Mouse (Mus musculus) erythroblast, embryonic 14.5 days (primary cell): ENCODE measurements around the gene Irf2. TPM values are rescaled to one million over a fixed set of nuclear protein-coding genes. Genes with fewer than 3 reads are reported as not detected.

Experiments used
- H3K27me3 ChIP-seq: 2 replicates; pipeline ENCODE4 v1.6.1; 2012; ENCODE audit warnings: inconsistent platforms; ENCODE audit not compliant: control insufficient read depth
- H3K36me3 ChIP-seq: 2 replicates; pipeline ENCODE4 v1.6.1; 2012; ENCODE audit warnings: mild to moderate bottlenecking, inconsistent platforms; ENCODE audit not compliant: control insufficient read depth
- H3K4me1 ChIP-seq: 2 replicates; pipeline ENCODE4 v1.6.1; 2012; ENCODE audit warnings: inconsistent platforms; ENCODE audit not compliant: control insufficient read depth
- H3K4me3 ChIP-seq: replicated peaks from 2 replicates; pipeline ENCODE3; 2012; ENCODE audit warnings: moderate library complexity, mild to moderate bottlenecking, inconsistent platforms
- H3K9me3 ChIP-seq: 2 replicates; pipeline ENCODE4 v1.6.1; 2012; ENCODE audit warnings: low read length, inconsistent platforms, mixed read lengths; ENCODE audit not compliant: control insufficient read depth
- GATA1 ChIP-seq: IDR thresholded peaks from 2 replicates; pipeline ENCODE4 v1.6.1; 2012; ENCODE audit warnings: low read length, inconsistent platforms, mixed read lengths
- TAL1 ChIP-seq: IDR thresholded peaks from 3 replicates; pipeline ENCODE4 v1.6.1; 2012; ENCODE audit warnings: low read length, inconsistent platforms, mixed read lengths
- polyA plus RNA-seq: library from polyadenylated mRNA; stranded (reverse); fragments of >175 nt; gene quantifications from 2 replicates; pipeline ENCODE4 v1.2.3, GENCODE M21; 2012

Gene Irf2
- polyA plus RNA-seq: 0.81 and 1.9 TPM in 2 replicates

GRCm38 (mm10) chr8:46739003-46739949 is at the start of gene Irf2:
Irf2 (plus strand) TSS chr8:46739732.
- no peak for TF ChIP-seq GATA1
- no peak for TF ChIP-seq TAL1
- peaks cover 6% of the 10 kb centered on the region for H3K36me3 ChIP-seq
- H3K4me1 ChIP-seq: peaks cover 43% of the 10 kb centered on the region
- no peaks in the 10 kb centered on the region for H3K27me3 ChIP-seq
- H3K9me3 ChIP-seq: peaks cover 5% of the 10 kb centered on the region
- peak within 1 kb of the TSS; percentile 95 for H3K4me3 ChIP-seq

GRCm38 (mm10) chr8:46690111-46690510 is 49.4 kb upstream of the Irf2 start:
- no peaks in the 10 kb centered on the region for H3K36me3 ChIP-seq
- H3K9me3 ChIP-seq: no peaks in the 10 kb centered on the region
- no peak for TF ChIP-seq TAL1
- TF ChIP-seq GATA1: no peak
- H3K4me1 ChIP-seq: peaks cover 21% of the 10 kb centered on the region
- H3K4me3 ChIP-seq: no peak overlapping the region
- H3K27me3 ChIP-seq: no peaks in the 10 kb centered on the region

DNA sequence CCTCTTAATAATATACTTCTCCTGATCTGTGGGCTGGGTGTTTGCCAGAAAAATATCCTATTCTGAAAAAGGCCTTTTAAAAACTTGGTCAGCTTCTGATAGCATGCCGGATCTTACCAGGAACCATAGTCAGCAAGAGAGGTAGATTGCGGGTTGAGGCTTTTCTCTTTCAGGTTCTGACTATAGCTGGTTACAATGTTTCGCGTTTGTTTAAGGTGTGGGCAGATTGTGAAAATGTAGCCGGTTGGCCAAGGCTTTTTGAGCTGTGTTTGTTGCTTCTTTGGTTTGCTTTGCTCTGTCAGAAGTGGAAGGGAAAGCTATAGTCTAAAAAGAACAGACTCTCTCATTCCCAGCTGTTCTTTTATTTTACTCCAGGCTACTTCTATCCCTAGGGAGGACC is 49.0 kb upstream of the Irf2 start:
- Histone ChIP-seq H3K27me3 (peaks cover under 1% of the 10 kb centered on the region), H3K4me3 (no peak overlapping the region), H3K4me1 (peaks cover 21% of the 10 kb centered on the region), H3K9me3 (no peaks in the 10 kb centered on the region), H3K36me3 (no peaks in the 10 kb centered on the region)
- TF ChIP-seq TAL1 (no peak), GATA1 (no peak)

GRCm38 (mm10) chr8:46691360-46691759 is 48.2 kb upstream of the Irf2 start:
- no peaks in the 10 kb centered on the region for H3K9me3 ChIP-seq
- peaks cover 3% of the 10 kb centered on the region for H3K27me3 ChIP-seq
- H3K4me1 ChIP-seq: peaks cover 21% of the 10 kb centered on the region
- no peak overlapping the region for H3K4me3 ChIP-seq
- TF ChIP-seq TAL1 (no peak), GATA1 (no peak)
- no peaks in the 10 kb centered on the region for H3K36me3 ChIP-seq

- TF ChIP-seq GATA1 (no peak), TAL1 (no peak)
- Histone ChIP-seq H3K9me3 (no peaks in the 10 kb centered on the region), H3K4me1 (peaks cover 10% of the 10 kb centered on the region), H3K27me3 (peaks cover 3% of the 10 kb centered on the region), H3K36me3 (no peaks in the 10 kb centered on the region), H3K4me3 (no peak overlapping the region)
Measured at GRCm38 (mm10) chr8:46696256-46697041, 43.1 kb upstream of the Irf2 start.

DNA sequence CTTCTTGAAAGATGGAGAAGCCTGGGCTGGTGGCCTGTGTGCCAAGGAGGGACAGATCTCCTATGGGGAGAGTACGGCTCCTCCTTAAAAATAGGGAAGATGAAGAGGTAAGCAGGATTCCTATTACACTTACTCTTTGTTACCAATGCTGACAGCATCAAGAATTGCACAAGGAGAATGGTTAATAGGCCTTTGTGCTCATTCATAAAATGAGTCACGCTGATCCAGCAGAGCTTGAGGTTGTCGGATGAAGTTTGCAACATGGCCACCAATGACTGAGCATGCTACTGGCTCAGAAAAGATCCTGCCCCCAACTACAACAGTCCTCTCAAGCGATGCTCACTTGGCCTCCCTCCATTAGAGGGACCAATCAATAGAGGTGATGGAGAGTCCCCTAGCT is 42.0 kb upstream of the Irf2 start:
- TF ChIP-seq GATA1 (no peak), TAL1 (no peak)
- Histone ChIP-seq H3K27me3 (peaks cover 3% of the 10 kb centered on the region), H3K4me3 (no peak overlapping the region), H3K9me3 (no peaks in the 10 kb centered on the region), H3K36me3 (no peaks in the 10 kb centered on the region), H3K4me1 (peaks cover 9% of the 10 kb centered on the region)

DNA sequence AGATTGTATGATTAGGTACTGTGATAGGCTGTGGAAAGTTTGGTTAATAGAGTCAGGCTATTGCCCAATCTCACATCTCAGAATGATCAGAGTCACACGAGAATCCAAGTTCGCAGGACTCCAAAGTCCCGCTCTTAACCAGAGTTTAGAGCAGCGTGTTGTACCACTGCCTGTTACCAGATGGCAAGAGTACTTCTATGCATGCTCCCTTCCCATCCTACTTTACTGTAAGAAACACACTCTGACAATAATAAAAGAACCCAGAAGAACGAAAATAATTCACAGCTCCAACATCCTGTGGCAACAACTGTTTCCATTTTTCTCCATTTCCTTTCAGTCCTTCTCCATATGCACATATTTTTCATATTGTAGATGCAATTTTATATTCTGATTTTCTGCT is 41.4 kb upstream of the Irf2 start:
- H3K36me3 ChIP-seq: no peaks in the 10 kb centered on the region
- peaks cover 7% of the 10 kb centered on the region for H3K4me1 ChIP-seq
- H3K4me3 ChIP-seq: no peak overlapping the region
- no peaks in the 10 kb centered on the region for H3K9me3 ChIP-seq
- no peak for TF ChIP-seq TAL1
- TF ChIP-seq GATA1: no peak
- peaks cover 3% of the 10 kb centered on the region for H3K27me3 ChIP-seq

DNA sequence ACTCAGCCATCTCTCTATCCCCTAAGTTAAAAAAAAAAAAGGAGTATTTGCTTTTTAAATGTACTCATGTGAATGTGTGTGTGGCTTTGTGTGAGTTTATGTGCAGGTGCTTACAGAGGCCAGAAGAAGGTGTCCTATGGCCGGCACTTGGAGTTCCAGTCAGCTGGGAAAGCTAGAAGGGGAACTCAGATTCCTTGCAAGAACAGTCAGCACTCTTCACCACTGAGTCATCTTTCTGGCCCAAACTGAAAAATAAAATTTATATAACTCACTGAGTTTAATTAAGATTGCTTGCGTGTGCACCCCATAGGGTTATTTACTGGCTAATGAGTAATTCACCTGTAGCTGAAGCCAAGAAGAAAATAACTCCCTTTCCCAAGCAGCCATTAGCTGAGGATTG is 34.4 kb upstream of the Irf2 start:
- H3K9me3 ChIP-seq: no peaks in the 10 kb centered on the region
- H3K4me3 ChIP-seq: no peak overlapping the region
- H3K27me3 ChIP-seq: no peaks in the 10 kb centered on the region
- TF ChIP-seq TAL1 (no peak), GATA1 (no peak)
- no peaks in the 10 kb centered on the region for H3K4me1 ChIP-seq
- H3K36me3 ChIP-seq: no peaks in the 10 kb centered on the region

DNA sequence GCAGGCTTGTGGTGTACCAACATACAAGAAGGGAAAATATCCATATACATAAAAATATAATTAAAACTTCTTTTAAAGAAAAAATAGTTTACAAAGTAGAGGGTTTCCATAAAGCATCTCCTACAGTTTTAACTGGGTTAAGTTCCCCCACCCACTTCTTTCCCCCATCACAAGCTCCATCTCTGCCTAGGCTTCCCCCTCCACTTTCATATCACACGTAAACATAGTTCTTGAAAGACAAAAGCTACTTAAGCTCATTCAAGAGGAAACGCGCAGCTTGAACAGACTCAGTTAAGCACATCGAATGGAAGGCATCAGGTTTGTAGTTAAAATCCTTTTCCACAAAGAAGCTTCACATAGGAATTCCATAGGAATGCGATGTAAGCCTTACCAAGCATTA is 32.8 kb upstream of the Irf2 start:
- TF ChIP-seq GATA1: no peak
- no peak for TF ChIP-seq TAL1
- Histone ChIP-seq H3K27me3 (no peaks in the 10 kb centered on the region), H3K4me3 (no peak overlapping the region), H3K36me3 (no peaks in the 10 kb centered on the region), H3K9me3 (no peaks in the 10 kb centered on the region), H3K4me1 (no peaks in the 10 kb centered on the region)
